Mouse (Mus musculus) adrenal gland, postnatal 25 days (tissue): ENCODE results near the gene Gm10037. TPM values are rescaled to one million over a fixed set of nuclear protein-coding genes. Genes with fewer than 3 reads are reported as not detected.
"Not testable (repeated sequence)": the region's sequence is repeated elsewhere in the genome, so short reads cannot be mapped to it uniquely, and the experiment has no call there.

ENCODE experiments used
- DNase-seq: peaks from one replicate; pipeline ENCODE4 v3.0.0; 2021; ENCODE audit warnings: mixed read lengths
- long read RNA-seq: library from polyadenylated mRNA; stranded (forward); transcript quantifications from one replicate; pipeline ENCODE4 v2.0.0, GENCODE M21; 2021
- total RNA-seq: library from RNA; stranded (reverse); gene quantifications from 2 replicates; pipeline ENCODE4 v1.2.3, GENCODE M21; 2021

The Gm10037 gene
- total RNA-seq: 4.0 and 5.4 TPM in 2 replicates
- long read RNA-seq, partial matches to known transcripts: 1 of 2 reads
- long read RNA-seq, other reads (novel, unspliced or antisense): 1 of 2 reads

DNA sequence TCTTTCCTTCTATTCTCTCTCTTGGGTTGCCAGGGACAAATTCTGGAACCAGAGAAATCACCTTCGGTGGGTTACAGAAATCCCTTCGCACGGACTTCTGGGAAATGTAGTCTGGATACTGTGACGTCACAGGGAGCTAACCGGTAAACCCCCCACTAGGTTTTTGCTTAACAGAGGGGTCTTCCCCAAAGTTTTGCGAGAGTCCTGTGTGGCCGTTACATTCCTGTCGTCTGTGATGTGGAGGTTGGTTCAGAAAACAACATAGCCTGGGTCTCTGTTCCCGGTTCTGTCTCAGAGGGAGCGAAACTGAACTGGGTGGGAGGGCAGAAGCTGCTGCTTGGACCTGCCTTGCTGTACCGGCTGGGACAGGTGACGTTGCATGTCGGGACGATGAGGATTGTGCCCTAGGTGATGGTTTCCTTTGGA lies at the start of gene Gm10037:
TSS of gene Gm10037 (plus strand) at position 196 of the 426 bp plus-strand sequence.
- DNase-seq: peak; percentile 33

DNA sequence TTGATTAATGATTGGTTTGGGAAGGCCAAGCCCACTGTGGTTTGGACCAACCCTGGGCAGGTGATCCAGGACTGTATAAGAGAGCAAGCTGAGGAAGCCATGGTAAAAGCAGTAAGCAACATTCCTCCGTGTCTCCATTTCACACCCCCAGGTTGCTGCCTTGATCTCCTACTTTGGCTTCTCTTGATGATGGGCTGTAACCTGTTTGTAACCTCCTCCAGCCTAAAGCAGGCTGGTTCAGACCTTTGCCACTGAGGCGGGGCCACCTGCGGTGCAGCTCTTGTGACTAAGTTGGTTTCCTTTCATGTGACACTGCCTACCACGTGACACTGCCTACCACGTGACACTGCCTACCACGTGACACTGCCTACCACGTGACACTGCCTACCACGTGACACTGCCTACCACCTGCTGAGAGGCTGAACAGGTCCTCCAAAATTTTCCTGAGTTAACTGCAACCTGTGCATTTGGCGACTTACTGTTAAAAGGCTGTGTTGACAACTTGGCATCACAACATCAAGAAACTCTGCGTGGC lies 38.9 kb upstream of the Gm10037 start:
- no peak for DNase-seq

DNA sequence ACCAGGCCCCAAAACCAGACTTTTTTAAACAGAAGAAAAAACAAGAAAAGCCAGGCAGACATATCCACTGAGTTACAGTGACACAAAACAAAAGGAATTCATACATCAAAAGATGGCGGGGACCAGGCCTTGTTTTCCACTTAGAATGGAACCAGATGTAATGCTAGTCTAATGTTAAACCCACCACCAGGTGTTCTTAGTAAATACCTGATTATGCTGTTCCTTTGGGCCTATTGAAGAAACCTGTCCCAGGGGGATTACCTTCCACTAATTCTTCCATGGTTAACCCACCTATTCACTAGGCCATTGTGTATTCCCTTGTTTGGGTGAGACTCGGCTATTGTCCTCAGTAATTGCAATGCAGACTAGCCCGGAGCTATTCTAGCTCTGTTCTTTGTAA lies 32.3 kb upstream of the Gm10037 start:
- DNase-seq: no peak

DNA sequence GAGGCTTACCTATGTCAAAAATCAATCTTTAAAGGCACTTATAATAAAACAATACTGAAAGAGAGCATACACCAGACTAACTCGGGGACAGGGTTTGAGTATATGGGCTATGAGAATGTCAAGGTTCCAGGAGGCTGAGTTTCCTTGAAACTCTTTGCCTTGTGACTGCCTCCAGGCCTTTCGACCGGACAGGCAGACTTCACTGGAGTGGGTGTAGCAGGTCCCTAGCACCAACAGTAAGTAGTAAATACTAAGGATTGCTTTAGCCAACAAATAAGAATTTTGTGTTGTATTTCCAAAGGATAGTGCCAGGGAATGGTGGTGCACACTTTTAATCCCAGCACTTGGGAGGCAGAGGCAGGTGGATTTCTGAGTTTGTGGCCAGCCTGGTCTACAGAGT lies 31.8 kb upstream of the Gm10037 start:
- DNase-seq: not testable (repeated sequence)

DNA sequence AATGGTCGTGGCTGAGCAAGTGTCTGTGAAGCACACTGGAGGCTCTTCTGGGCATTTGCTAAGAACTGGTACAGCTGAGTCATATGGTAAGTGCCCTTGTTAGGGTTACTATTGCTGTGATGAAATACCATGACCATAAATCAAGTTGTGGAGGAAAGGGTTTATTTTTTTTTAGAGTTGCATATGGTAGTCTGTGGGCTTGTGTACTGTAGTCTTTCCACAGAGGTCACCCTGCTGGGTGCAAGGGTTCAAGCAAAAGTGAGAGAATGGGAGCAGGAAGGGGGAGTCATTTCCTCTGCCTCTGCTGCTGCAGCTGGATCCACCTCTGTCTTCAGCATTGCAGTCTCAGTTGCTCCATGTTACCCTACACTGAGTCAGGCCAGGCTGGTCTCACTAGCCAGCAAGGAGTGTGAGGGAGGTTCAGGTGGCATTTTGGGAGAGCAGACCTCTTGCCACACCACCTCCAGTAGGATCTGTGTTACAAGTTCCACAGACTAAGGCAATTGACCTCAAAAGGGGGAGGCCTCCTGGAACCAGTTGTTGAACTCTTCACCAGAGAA lies 19.2 kb upstream of the Gm10037 start:
- no peak for DNase-seq

DNA sequence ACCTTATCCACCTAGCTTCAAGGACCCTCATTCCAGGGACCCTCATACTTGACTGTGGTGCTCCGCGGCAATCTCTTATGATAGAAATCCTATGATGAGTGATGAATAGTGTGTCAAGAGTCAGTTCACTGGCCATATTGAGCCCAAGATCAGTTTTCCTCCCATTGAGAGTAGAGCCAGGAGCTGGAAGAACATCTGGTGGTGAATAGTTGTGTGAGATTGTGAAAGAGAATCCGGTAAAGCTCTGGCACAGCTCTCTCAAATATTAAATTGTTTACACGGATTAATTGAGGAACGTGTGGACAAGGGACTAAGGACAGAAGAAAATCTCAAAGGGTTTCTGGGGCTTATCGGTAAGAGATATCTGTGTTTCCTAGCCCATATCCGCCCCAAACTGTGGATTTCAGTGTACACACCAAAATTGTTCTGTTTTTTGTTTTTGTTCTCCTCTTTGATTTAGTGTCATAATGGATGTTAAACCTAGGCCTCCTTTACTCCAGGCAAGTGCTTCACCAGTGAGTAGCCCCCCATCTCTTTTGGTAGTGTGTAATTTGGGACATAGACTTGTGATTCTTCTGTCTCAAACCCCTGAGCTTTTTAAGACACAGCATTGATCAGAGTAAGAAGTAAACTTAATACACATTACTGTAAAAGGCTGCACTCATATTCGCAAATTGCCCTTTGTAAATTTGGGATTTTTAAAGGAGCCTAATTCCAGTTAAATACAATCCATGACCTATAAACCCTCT lies 17.8 kb upstream of the Gm10037 start:
- DNase-seq: no peak

DNA sequence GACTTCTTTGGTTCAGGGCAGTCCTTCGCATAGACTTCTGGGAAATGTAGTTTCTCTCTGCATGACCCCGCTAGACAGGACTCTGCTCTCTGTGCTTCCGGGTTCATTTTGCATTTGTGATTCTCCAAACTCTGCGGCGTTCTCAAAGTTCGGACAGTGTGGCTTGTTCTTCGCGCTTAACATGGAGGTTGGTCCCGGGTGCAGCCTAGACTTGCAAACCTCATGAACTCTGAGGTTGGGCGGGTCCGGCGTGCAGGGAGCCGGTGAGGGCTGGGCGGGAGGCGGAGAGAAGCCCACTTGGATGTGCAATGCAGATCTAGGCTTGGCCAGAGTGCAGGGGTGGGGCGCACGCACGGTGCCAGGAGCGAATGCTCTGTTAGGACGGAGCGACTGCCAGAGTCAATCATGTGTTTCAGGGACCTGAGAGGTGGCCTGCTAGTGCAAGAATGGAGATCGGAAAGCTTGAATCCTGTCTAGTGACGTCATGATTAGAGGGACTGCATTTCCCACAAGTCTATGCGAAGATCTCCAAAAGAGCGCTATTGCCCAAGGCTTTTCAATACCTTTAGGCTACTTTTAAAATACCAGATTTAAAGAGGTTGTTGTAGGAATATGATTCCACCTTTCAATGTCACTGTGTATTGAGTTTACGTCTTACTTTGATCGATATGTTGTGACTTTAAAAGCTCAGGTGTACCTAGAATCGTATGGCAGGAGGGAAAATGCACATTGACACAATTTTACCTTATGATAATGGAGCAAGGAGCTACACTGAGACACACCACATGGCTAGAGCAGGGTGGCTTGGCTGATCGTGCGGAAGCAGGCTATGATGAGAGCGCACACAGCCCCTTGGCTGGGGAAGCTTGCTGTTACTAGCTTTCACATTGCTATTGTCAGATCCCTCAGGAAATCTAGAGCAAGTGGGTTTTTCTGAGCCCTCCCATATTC lies 16.9 kb upstream of the Gm10037 start, which contains the start of gene Zfp273:
TSS of gene Zfp273 (plus strand) at position 31 of the 951 bp plus-strand sequence.
- DNase-seq: peak; percentile 65

DNA sequence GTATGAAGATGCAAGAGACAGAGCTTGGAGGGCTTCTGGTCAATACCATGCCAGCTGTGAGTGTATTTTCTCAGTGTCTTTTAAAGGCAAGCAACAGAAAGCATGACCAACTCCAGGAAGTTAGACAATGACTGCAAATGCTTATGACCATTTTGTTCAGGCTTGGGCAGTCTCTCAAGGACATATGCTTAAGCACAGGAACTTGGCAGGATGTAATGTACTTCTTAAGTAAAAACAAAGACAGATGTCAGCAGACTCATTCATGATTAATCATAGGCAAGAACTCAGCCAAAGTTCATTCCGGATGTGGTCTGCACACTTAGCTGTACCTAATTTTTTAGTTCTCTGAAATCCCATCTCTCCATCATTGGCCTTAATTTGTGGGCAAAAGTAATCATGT lies 12.3 kb upstream of the Gm10037 start:
- no peak for DNase-seq

DNA sequence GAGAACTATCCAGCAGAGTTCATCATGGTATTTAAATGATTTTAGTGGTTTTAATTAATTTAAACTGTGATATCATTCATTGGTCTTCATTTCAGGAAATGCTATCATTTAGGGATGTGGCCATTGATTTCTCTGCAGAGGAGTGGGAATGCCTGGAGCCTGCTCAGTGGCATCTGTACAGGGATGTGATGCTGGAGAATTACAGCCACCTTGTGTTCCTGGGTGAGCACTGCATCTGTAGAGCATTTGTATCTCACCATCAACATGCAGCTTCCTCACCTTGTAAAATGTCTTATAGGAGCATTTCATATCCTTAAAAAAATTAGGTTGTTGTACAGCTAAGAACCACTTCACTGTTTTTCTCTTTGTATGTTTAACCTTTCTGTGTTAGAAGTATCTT lies 2.2 kb downstream of the Gm10037 start:
- DNase-seq: not testable (repeated sequence)

DNA sequence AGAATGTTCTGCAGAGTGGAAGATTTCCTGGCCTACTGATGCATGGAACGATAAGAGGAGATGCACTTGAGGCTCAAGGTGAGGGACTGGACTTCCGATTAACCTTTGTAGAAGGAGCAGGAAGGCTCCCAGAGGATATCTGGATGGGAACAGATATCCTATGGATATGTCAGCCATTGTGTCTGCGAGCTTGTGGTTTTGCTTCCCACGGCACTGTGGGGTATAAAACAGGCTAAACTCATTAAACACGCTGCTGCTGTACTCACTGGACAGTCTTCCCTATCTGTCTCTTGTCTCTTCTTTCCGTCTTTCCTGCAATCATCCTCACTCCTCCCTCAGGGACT lies 12.8 kb downstream of the Gm10037 start:
- DNase-seq: no peak

DNA sequence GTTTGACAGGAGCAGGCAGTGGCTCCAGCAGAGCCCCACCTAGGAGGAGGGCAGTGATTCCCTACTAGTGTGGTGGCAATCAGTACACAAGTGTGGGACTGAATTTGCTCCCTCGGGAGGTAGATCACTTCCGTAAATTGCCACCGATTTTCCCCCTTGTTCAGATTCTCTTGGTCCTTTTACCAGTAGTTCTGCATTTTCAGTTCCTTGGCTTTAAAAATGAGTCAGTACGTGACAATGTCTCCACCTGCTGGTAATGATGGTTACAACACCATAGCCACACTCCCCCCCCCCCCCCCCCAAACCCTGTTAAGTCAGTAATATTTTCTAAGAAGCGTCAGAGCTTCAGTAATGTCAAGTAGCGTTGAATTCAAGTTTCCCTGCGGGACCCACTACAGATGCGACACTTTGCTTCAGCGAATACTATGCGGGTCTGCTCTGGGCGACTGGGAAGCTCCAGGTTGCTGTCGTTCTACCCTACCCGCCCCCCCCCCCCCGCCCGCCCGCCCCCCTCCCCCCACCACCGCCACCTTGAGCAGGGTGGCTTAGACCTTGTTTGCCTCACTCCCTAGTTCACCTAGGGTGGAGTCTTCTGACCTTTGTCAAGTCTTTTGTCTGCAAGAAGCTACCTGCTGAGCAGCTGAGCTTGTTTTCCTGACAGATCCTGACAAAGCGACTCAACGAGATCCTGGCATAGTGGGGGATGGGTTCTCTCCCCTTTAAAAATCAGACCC lies 13.4 kb downstream of the Gm10037 start:
- DNase-seq: peak; percentile 10

DNA sequence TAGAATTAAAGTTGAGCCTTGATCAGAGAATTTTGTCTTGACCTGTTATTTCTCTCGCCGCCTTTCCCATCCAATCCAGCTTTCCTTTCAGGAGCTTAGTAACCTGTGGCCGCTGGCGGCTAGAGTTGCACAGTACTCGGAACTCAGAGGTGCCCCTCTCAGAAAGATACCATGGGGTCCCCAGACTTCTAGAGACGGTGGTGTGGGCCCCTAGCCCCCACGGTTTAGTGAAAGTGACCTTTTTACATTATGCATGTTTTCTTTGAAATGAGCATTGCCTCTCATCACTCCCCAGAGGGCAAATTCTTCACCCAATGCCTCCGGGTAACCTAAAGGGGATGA lies 13.9 kb downstream of the Gm10037 start:
- no peak for DNase-seq

DNA sequence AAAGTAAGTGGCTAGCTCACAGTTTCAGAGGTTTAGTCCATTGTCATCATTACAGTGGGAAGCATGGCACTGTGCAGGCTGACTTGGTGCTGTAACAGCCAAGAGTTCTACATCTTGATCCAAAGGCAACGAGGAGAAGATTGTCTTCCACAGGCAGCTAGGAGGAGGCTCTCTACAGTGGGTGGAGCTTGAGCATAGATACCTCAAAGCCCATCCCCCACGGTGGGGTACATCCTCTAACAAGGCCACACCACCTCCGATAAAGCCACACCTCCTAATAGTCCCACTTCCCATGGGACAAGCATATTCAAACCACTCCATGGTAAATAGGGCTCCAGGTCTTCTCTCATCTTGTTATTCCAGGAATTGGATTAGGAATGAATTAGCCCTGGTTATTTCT lies 19.5 kb downstream of the Gm10037 start:
- no peak for DNase-seq

DNA sequence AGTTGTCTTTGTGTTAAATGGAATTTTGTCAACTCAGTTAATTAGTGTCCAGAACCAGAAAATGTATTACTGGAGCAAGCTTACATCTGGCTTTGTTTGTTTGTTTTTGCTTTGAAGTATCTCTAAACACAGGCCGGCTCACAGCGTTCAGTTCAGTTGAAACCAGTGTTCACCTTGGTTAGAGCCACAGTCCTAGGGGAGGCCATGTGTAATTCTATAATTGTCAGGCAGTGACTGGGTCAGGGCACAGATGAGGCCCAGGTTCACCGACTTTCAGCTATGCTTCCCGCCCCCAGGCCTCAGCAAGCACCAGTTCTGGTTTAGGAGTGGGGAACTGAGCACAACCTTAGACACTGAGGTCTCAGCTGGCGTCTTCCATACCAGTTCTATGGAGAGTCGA lies 22.2 kb downstream of the Gm10037 start:
- DNase-seq: no peak

DNA sequence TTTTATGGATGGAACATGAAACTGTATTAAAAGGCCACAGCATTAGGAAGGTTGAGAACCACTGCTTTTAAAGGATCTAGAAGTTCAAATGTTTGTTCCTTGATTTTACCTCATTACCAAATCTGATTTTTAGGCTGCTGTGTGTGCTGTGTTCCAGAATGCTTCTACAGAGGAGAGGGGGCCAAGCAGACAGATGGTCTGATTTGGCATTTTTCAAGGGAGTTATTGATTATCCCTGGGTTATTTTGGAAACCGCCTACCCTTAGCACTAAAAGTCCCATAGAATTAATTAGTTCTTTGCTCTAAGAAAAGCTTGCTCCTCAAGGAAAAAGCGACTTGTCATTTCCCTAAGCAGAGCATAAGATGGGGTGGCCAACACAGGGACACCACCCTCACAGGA lies 23.1 kb downstream of the Gm10037 start:
- DNase-seq: no peak

DNA sequence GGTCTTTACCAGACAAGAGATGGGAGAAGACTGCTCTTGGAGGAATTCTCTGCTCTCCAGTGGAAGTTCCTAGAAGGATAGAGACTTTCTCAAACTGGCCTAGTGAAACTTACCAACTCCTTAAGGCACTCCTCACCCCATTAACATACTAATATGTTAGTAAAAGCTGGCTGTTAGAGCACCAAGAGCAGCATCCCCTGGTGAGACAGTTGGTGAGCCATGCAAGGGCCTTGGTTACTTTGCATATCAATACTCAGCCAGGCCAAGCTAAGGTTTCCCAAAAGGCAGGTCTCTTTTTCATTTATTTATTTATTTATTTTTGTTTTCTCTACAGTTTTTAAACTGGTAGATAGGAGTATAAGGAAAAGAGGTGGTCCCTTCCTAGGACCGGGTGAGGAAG lies 26.4 kb downstream of the Gm10037 start:
- no peak for DNase-seq

DNA sequence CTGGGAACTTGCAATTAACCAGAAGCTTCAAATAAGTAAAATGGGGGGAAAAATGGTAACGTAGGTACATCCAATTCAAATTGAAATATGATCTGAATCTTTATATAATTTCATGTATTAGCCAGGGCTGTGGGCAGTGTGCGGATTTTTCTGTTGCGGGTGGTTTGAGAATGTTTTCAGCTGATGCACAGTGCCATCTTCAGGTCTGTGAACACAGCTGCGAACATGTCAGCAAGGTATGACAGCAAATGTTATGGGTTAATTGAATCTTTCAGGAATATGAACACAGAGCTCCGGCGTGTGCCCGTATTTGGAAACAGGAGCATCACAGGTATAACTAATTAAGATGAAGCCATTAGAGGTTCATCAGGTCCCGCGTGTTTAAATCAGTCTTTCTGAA lies 31.6 kb downstream of the Gm10037 start:
- no peak for DNase-seq

DNA sequence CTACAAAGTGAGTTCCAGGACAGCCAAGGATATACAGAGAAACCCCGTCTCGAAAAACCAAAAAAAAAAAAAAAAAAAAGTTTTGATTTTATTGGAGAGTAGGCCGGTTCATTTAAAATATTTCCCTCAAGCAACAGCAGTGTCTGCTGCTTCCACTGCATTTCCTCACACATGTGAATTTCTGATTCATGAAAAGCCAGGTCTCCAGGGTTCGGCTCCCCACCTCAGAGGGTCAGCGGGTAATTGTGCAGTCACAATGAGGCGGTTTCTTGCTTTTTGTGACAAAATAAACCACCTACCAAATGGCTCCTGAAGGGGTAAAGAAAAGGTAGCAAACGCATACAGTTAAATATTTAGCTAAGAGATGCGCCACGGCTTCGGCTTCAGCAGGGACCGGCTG lies 32.1 kb downstream of the Gm10037 start, which contains the start of gene BC048507:
TSS of gene BC048507 (plus strand) at position 301 of the 400 bp plus-strand sequence.
- DNase-seq: no peak

DNA sequence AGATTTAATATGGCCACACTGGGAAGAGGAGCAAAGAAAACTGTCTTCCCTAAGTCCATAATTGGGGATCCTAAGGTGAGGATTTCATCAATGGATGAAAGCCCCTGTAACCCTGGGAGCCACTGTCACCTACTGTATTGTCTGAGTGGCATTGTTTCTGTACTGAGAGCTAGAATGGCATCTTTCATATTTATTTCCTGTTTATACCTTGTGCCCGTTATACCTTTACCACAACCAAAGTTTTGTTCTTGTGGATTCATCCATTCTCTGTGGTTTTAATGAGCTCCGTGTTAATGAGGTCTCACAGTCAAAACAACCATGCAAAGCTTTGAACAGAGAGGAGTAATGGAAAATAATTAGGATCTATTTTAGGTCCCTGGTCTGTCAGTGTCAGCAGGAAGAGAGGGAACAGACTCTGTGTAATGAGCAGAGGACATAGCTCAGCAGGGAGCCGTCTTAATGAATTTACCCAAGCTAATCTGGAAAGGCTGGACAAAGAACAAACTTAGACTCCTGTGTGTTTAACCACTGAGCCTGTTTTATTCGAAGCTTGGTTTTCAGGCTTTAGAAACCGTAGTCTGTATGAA lies 34.0 kb downstream of the Gm10037 start:
- DNase-seq: no peak

DNA sequence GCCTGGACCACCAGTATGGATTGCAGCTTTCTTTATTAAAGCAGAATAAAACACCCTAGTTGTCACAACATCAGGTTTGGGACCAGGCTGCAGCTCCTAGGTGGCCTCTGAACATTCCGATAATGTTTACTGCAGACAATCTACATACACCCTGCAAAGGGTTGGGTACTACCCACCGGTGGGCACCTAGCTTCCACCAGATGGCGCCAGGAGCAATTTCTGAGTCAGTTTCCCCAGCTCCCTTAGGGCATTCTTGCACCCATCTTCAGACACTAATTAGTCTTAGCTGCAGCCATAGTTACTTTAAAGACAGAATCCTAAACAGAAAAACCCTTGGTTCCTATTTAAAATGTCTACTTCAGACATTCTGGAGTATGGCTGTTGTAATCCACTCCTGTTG lies 37.0 kb downstream of the Gm10037 start:
- peak; percentile 8 for DNase-seq

DNA sequence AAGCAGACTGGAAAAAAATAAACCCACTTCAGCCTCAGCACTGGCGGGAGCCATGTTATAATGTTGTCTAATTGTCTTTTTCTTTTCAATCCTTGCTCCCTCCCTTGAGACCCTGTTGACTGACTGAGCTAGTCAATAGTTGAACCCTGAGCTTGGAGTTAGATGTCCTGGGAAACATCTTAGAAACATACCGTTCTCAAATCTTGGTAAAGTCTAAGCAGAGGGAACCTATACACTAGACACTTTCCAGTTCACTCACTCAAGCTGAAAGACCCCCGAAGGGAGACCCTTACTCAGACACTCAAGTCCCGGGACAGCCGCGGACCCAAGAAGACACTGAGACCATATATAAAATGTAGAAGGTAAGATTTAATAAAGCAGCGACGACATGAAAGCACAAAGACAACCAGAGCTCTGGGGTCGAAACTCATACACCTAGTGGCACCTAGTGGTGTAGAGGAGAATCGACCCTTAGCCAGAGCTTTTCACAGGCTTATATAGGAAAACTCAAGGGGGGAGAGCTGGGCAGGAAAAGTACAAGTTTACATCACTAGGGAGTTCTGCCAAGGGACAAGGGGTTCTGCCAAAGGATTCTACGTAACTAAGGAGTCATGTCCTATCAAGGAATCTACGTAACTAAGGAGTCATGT lies 45.3 kb downstream of the Gm10037 start:
- DNase-seq: not testable (repeated sequence)
